Mouse (Mus musculus) forebrain, embryonic 14.5 days (tissue): ENCODE results near the gene A930009A15Rik. TPM values are rescaled to one million over a fixed set of nuclear protein-coding genes. Genes with fewer than 3 reads are reported as not detected.

Experiments
- ATAC-seq: fragments of 200-750 bp; cut with Nextera tagmentation; 2 replicates; pipeline ENCODE4 v1.8.0; 2017; ENCODE audit warnings: mild to moderate bottlenecking, moderate library complexity
- DNase-seq: peaks from one replicate; pipeline ENCODE4 v3.0.0-alpha.2; 2015; ENCODE audit warnings: low spot score
- H3K27ac ChIP-seq: fragments of 300-500 bp; sonication (generic); 2 replicates; pipeline ENCODE4 v1.5.1; 2014; ENCODE audit warnings: low read depth, mild to moderate bottlenecking, control low read depth, low read length, moderate library complexity
- H3K27me3 ChIP-seq: fragments of 300-500 bp; sonication (generic); replicated peaks from 2 replicates; pipeline ENCODE4 v1.6.1; 2014; ENCODE audit warnings: low read length, control low read depth, mixed read lengths; ENCODE audit not compliant: control insufficient read depth, insufficient read depth
- H3K36me3 ChIP-seq: fragments of 300-500 bp; sonication (generic); 2 replicates; pipeline ENCODE4 v1.6.1; 2014; ENCODE audit warnings: low read length, control low read depth; ENCODE audit not compliant: control insufficient read depth, insufficient read depth
- H3K4me1 ChIP-seq: fragments of 300-500 bp; sonication (generic); 2 replicates; pipeline ENCODE4 v1.6.1; 2014; ENCODE audit warnings: antibody characterized with exemption, low read length, control low read depth; ENCODE audit not compliant: control insufficient read depth, insufficient read depth
- H3K4me2 ChIP-seq: fragments of 300-500 bp; sonication (generic); 2 replicates; pipeline ENCODE4 v1.6.1; 2014; ENCODE audit warnings: mild to moderate bottlenecking, control low read depth, low read length
- H3K4me3 ChIP-seq: fragments of 300-500 bp; sonication (generic); 2 replicates; pipeline ENCODE4 v1.5.1; 2014; ENCODE audit warnings: low read depth, low read length, control low read depth
- H3K9ac ChIP-seq: fragments of 300-500 bp; sonication (generic); 2 replicates; pipeline ENCODE4 v1.6.1; 2014; ENCODE audit warnings: mild to moderate bottlenecking, low read length, control low read depth, moderate library complexity
- H3K9me3 ChIP-seq: fragments of 300-500 bp; sonication (generic); replicated peaks from 2 replicates; pipeline ENCODE4 v1.6.1; 2016; ENCODE audit warnings: low read length, control low read depth, mixed read lengths; ENCODE audit not compliant: control insufficient read depth
- WGBS: fragments of 180-500 bp; shearing (Covaris S2); extraction: QIAGEN DNeasy Blood & Tissue Kit; methylation state at CpG from one replicate; pipeline ENCODE4 v1.1.7; 2014; 5-methylcytosine and 5-hydroxymethylcytosine counted together
- polyA plus RNA-seq: library from polyadenylated mRNA; unstranded; fragments of >200 nt; fragmentation: Nextera tagmentation; extraction: Ambion mirVana; gene quantifications from 2 replicates; pipeline ENCODE4 v1.2.1, GENCODE M21; 2014

Gene A930009A15Rik
- polyA plus RNA-seq, 1 experiment from 2014 or later = not detected

- Histone ChIP-seq H3K36me3 (no peaks in the 10 kb centered on the region), H3K27me3 (peaks cover 20% of the 10 kb centered on the region), H3K4me1 (no peaks in the 10 kb centered on the region), H3K27ac (no peak overlapping the region), H3K9me3 (no peaks in the 10 kb centered on the region), H3K4me2 (no peak overlapping the region), H3K9ac (no peak overlapping the region), H3K4me3 (no peak overlapping the region)
- WGBS = 25% methylated on average over 3 of the region's 3 CpGs
- DNase-seq = no peak
- no peak for ATAC-seq
Measured at GRCm38 (mm10) chr10:115571734-115572440, 2.1 kb downstream of the A930009A15Rik start.

DNA sequence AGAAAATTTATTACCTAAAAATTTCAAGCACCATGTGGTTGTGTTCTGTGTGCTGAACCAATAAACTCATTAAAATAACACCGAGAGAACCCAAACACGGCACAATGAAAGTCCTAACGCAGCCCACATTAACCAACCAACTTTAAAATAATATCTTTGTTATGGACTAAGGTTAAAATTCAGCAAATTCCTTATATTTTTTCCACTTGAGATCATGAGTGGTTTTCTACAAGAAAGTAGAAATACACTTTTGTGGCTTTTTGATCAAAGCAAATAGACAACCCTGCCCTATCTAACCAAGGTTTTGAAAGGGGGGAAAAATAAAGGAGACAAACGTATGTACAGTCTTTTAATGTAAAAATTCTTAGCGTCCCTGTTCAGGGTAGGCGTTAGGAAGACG is 9.3 kb downstream of the A930009A15Rik start:
- WGBS = 67% methylated on average over 7 of the region's 7 CpGs

DNA sequence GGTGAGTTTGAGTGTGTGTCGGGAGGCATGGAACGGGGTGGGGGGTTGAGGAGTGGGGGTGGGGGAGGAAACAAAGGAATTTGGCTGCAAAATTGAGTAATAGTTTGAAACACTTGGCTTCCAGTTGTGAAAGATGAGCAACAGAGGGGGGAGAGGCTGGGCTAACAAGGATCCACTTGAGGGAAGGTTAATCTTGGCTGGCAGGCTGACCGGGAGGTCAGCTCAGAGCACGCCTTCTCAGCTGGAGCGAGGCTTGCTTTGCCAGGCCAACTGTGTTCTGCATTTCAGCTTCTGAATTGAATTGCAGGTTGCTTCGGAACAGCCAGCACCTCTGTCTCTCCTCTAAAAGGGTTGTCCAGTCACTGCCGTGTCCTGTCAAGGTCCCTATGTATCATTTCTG is 9.7 kb downstream of the A930009A15Rik start:
- no peak for DNase-seq
- Histone ChIP-seq H3K27ac (no peak overlapping the region), H3K27me3 (peaks cover 47% of the 10 kb centered on the region), H3K4me1 (no peaks in the 10 kb centered on the region), H3K36me3 (no peaks in the 10 kb centered on the region), H3K4me2 (no peak overlapping the region), H3K9ac (no peak overlapping the region), H3K4me3 (no peak overlapping the region), H3K9me3 (no peaks in the 10 kb centered on the region)
- ATAC-seq = no peak
- WGBS = 18% methylated on average over 7 of the region's 7 CpGs

More for the DNA sequence above, 9.3 kb downstream of the A930009A15Rik start:
- Histone ChIP-seq H3K9me3 (no peaks in the 10 kb centered on the region), H3K27me3 (peaks cover 45% of the 10 kb centered on the region), H3K4me1 (no peaks in the 10 kb centered on the region), H3K4me2 (no peak overlapping the region), H3K4me3 (no peak overlapping the region), H3K36me3 (no peaks in the 10 kb centered on the region), H3K27ac (no peak overlapping the region), H3K9ac (no peak overlapping the region)
- DNase-seq (no peak), ATAC-seq (no peak)

- Histone ChIP-seq H3K4me3 (no peak overlapping the region), H3K9ac (no peak overlapping the region), H3K4me2 (no peak overlapping the region), H3K9me3 (no peaks in the 10 kb centered on the region), H3K27ac (no peak overlapping the region), H3K4me1 (peaks cover 7% of the 10 kb centered on the region; the same call in 1 of the 2 replicates), H3K36me3 (no peaks in the 10 kb centered on the region), H3K27me3 (peaks cover 65% of the 10 kb centered on the region)
- ATAC-seq = no peak
- WGBS = 83% methylated on average over 9 of the region's 9 CpGs
- DNase-seq = no peak
Measured at GRCm38 (mm10) chr10:115581971-115582370, 12.2 kb downstream of the A930009A15Rik start.

GRCm38 (mm10) chr10:115583071-115583470 is 13.3 kb downstream of the A930009A15Rik start:
- H3K4me2 ChIP-seq = no peak overlapping the region
- WGBS = 88% methylated on average over 3 of the region's 3 CpGs

GRCm38 (mm10) chr10:115584656-115585055 is 14.9 kb downstream of the A930009A15Rik start:
- DNase-seq = no peak
- 23% methylated on average over 12 of the region's 14 CpGs for WGBS
- peaks cover 82% of the 10 kb centered on the region for H3K27me3 ChIP-seq

More at GRCm38 (mm10) chr10:115583071-115583470, 13.3 kb downstream of the A930009A15Rik start:
- H3K4me1 ChIP-seq = peaks cover 7% of the 10 kb centered on the region; the same call in 1 of the 2 replicates
- H3K27me3 ChIP-seq = peaks cover 76% of the 10 kb centered on the region
- no peak overlapping the region for H3K27ac ChIP-seq
- H3K9ac ChIP-seq = no peak overlapping the region
- H3K4me3 ChIP-seq = no peak overlapping the region
- no peak for DNase-seq
- no peak for ATAC-seq
- H3K36me3 ChIP-seq = no peaks in the 10 kb centered on the region
- H3K9me3 ChIP-seq = no peaks in the 10 kb centered on the region

GRCm38 (mm10) chr10:115585491-115586245 is 15.9 kb downstream of the A930009A15Rik start:
- no peak overlapping the region for H3K9ac ChIP-seq
- ATAC-seq = no peak
- H3K27me3 ChIP-seq = peaks cover 81% of the 10 kb centered on the region

More at GRCm38 (mm10) chr10:115584656-115585055, 14.9 kb downstream of the A930009A15Rik start:
- no peak overlapping the region for H3K4me3 ChIP-seq
- H3K36me3 ChIP-seq = no peaks in the 10 kb centered on the region
- no peak overlapping the region for H3K4me2 ChIP-seq
- peaks cover 7% of the 10 kb centered on the region; the same call in 1 of the 2 replicates for H3K4me1 ChIP-seq
- ATAC-seq = no peak
- H3K9ac ChIP-seq = no peak overlapping the region
- no peak overlapping the region for H3K27ac ChIP-seq
- no peaks in the 10 kb centered on the region for H3K9me3 ChIP-seq

DNA sequence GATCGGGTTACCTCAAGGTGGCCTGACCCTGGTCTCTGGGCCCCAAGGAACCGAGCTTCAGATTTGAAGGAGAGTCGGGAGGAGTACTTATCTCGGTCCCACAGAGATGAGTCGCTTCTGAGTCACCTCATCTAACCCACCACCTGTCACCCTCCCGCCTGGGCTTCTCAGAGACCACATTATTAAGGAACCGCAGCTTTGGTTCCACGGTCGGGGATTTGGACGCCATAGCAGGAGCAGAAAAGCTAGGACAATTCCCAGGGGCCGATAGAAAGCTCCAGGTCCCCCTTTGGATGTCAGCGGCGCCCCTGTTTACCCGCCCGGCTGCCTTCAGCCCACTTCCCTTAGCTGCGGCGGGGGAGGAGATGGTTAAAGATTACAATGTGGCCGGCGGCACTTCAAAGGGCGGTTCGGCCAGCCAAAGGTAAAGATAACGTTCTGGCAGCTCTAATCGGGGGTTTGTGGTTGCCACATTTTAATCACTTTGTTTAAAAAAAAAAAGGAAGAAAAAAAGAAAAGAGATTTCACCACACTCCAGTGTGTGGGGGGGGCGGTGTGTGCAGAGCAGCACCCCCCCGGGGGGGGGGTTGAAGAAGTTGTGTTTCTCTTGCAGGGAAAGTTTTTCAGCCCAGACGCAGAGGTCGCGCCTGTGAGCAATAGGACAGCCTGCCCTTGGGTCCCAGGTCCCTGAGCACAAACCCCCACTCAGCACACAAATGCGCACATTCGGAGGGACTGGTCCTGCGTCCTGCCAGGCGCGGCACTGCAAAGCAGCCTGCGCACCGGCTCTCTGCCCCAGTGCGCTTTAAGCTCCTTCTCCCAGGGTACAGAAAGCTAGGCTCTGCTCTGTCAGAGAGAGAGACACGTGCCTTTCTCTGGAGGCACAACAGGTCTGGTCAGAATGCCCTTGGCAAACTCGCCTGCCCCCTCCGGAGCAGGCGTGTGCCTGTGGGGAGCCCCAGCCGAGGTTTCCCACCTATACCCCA is 16.8 kb downstream of the A930009A15Rik start:
- DNase-seq = peak; percentile 51
- Histone ChIP-seq H3K4me1 (peaks cover 7% of the 10 kb centered on the region; the same call in 1 of the 2 replicates), H3K4me3 (peak overlapping the region; percentile 54), H3K27ac (no peak overlapping the region), H3K27me3 (peaks cover 76% of the 10 kb centered on the region), H3K9me3 (no peaks in the 10 kb centered on the region), H3K4me2 (peak overlapping the region; percentile 96), H3K36me3 (no peaks in the 10 kb centered on the region), H3K9ac (peak overlapping the region; percentile 59; the same call in 1 of the 2 replicates)
- peak; percentile 70 for ATAC-seq
- WGBS = under 1% methylated on average over 40 of the region's 41 CpGs

More at GRCm38 (mm10) chr10:115585491-115586245, 15.9 kb downstream of the A930009A15Rik start:
- peak; percentile 37 for DNase-seq
- Histone ChIP-seq H3K9me3 (no peaks in the 10 kb centered on the region), H3K36me3 (no peaks in the 10 kb centered on the region), H3K4me1 (peaks cover 7% of the 10 kb centered on the region; the same call in 1 of the 2 replicates), H3K27ac (no peak overlapping the region), H3K4me2 (peak overlapping the region; percentile 96), H3K4me3 (peak overlapping the region; percentile 54)
- under 1% methylated on average over 21 of the region's 21 CpGs for WGBS
